Mouse (Mus musculus) kidney, postnatal 0 days (tissue): ENCODE results near the gene Bhlhe23. TPM values are rescaled to one million over a fixed set of nuclear protein-coding genes. Genes with fewer than 3 reads are reported as not detected.

ENCODE experiments used
- ATAC-seq: fragments of 200-750 bp; cut with Nextera tagmentation; replicated peaks from 2 replicates; pipeline ENCODE4 v1.8.0; 2017; ENCODE audit warnings: low read depth, moderate number of reproducible peaks, moderate TSS enrichment, moderate library complexity; ENCODE audit not compliant: low FRiP score
- DNase-seq: peaks from one replicate; pipeline ENCODE4 v3.0.0-alpha.2; 2016; ENCODE audit warnings: low spot score
- H3K27ac ChIP-seq: fragments of 300-500 bp; sonication (generic); 2 replicates; pipeline ENCODE4 v1.5.1; 2014; ENCODE audit warnings: mild to moderate bottlenecking
- H3K27me3 ChIP-seq: fragments of 300-500 bp; sonication (generic); 2 replicates; pipeline ENCODE4 v1.6.1; 2014; ENCODE audit warnings: low read length, mixed read lengths; ENCODE audit not compliant: insufficient read depth
- H3K36me3 ChIP-seq: fragments of 300-500 bp; sonication (generic); 2 replicates; pipeline ENCODE4 v1.6.1; 2014; ENCODE audit warnings: low read length, mixed read lengths; ENCODE audit not compliant: insufficient read depth
- H3K4me1 ChIP-seq: fragments of 300-500 bp; sonication (generic); replicated peaks from 2 replicates; pipeline ENCODE4 v1.6.1; 2014; ENCODE audit warnings: antibody characterized with exemption, low read length, mixed read lengths; ENCODE audit not compliant: insufficient read depth
- H3K4me2 ChIP-seq: fragments of 300-500 bp; sonication (generic); 2 replicates; pipeline ENCODE4 v1.6.1; 2014; ENCODE audit warnings: mild to moderate bottlenecking, low read length, moderate library complexity, mixed read lengths
- H3K4me3 ChIP-seq: fragments of 300-500 bp; sonication (generic); replicated peaks from 2 replicates; pipeline ENCODE4 v1.5.1; 2014; ENCODE audit warnings: low read depth, low read length
- H3K9ac ChIP-seq: fragments of 300-500 bp; sonication (generic); 2 replicates; pipeline ENCODE4 v1.6.1; 2014; ENCODE audit warnings: low read depth, low read length
- H3K9me3 ChIP-seq: fragments of 300-500 bp; sonication (generic); replicated peaks from 2 replicates; pipeline ENCODE4 v1.6.1; 2016; ENCODE audit warnings: low read length, inconsistent platforms, mixed read lengths
- CTCF ChIP-seq: IDR thresholded peaks from 2 replicates; pipeline ENCODE4 v1.5.1; 2016; ENCODE audit warnings: antibody characterized with exemption, low read depth, mild to moderate bottlenecking, moderate library complexity
- WGBS: fragments of 180-500 bp; shearing (Covaris S2); extraction: QIAGEN DNeasy Blood & Tissue Kit; methylation state at CpG from one replicate; pipeline ENCODE4 v1.1.7; 2014; 5-methylcytosine and 5-hydroxymethylcytosine counted together
- polyA plus RNA-seq: library from polyadenylated mRNA; unstranded; fragments of >200 nt; fragmentation: Nextera tagmentation; extraction: Ambion mirVana; gene quantifications from 2 replicates; pipeline ENCODE4 v1.2.1, GENCODE M21; 2015

Gene Bhlhe23
- polyA plus RNA-seq, 1 experiment from 2014 or later: not detected

- Histone ChIP-seq H3K36me3 (no peaks in the 10 kb centered on the region), H3K27ac (no peak overlapping the region), H3K4me3 (no peak overlapping the region), H3K4me2 (no peak overlapping the region), H3K27me3 (no peaks in the 10 kb centered on the region), H3K9ac (no peak overlapping the region), H3K4me1 (no peaks in the 10 kb centered on the region), H3K9me3 (no peaks in the 10 kb centered on the region)
- no peak for TF ChIP-seq CTCF
- ATAC-seq: no peak
- no peak for DNase-seq
- WGBS: 54% methylated on average over 6 of the region's 6 CpGs
Observed at GRCm38 (mm10) chr2:180816440-180817065, 39.9 kb upstream of the Bhlhe23 start.

GRCm38 (mm10) chr2:180813982-180814568, 37.4 kb upstream of the Bhlhe23 start:
- WGBS: 59% methylated on average over 4 of the region's 4 CpGs
- H3K4me2 ChIP-seq: no peak overlapping the region
- H3K27me3 ChIP-seq: no peaks in the 10 kb centered on the region
- H3K27ac ChIP-seq: no peak overlapping the region
- TF ChIP-seq CTCF: peak; percentile 38; the same call in 1 of the 2 replicates
- no peak overlapping the region for H3K9ac ChIP-seq
- H3K36me3 ChIP-seq: no peaks in the 10 kb centered on the region
- ATAC-seq (no peak), DNase-seq (no peak)
- H3K9me3 ChIP-seq: no peaks in the 10 kb centered on the region
- H3K4me1 ChIP-seq: no peaks in the 10 kb centered on the region
- no peak overlapping the region for H3K4me3 ChIP-seq

- Histone ChIP-seq H3K36me3 (no peaks in the 10 kb centered on the region), H3K4me1 (no peaks in the 10 kb centered on the region), H3K4me2 (no peak overlapping the region), H3K9ac (no peak overlapping the region), H3K27ac (no peak overlapping the region), H3K27me3 (no peaks in the 10 kb centered on the region), H3K4me3 (no peak overlapping the region), H3K9me3 (no peaks in the 10 kb centered on the region)
- 63% methylated on average over 2 of the region's 2 CpGs for WGBS
- DNase-seq (no peak), ATAC-seq (no peak)
- TF ChIP-seq CTCF: no peak
Observed at GRCm38 (mm10) chr2:180811002-180811401, 34.3 kb upstream of the Bhlhe23 start.

- no peak for DNase-seq
- Histone ChIP-seq H3K27me3 (no peaks in the 10 kb centered on the region), H3K4me3 (no peak overlapping the region), H3K36me3 (no peaks in the 10 kb centered on the region), H3K4me2 (no peak overlapping the region), H3K27ac (no peak overlapping the region), H3K9ac (no peak overlapping the region), H3K9me3 (no peaks in the 10 kb centered on the region), H3K4me1 (no peaks in the 10 kb centered on the region)
- no peak for TF ChIP-seq CTCF
- ATAC-seq: no peak
- 73% methylated on average over 10 of the region's 10 CpGs for WGBS
Observed at GRCm38 (mm10) chr2:180809510-180809909, 32.8 kb upstream of the Bhlhe23 start.

- no peak overlapping the region for H3K4me2 ChIP-seq
- H3K36me3 ChIP-seq: no peaks in the 10 kb centered on the region
- H3K9me3 ChIP-seq: no peaks in the 10 kb centered on the region
- H3K27ac ChIP-seq: no peak overlapping the region
- no peaks in the 10 kb centered on the region for H3K4me1 ChIP-seq
- WGBS: 76% methylated on average over 1 of the region's 1 CpGs
- ATAC-seq (no peak), DNase-seq (peak; percentile 40)
- TF ChIP-seq CTCF: peak; percentile 71
- no peak overlapping the region for H3K4me3 ChIP-seq
- H3K27me3 ChIP-seq: no peaks in the 10 kb centered on the region
- no peak overlapping the region for H3K9ac ChIP-seq
Observed at GRCm38 (mm10) chr2:180805966-180806365, 29.3 kb upstream of the Bhlhe23 start.

- H3K4me2 ChIP-seq: no peak overlapping the region
- no peak overlapping the region for H3K27ac ChIP-seq
- H3K9me3 ChIP-seq: no peaks in the 10 kb centered on the region
- H3K4me3 ChIP-seq: no peak overlapping the region
- DNase-seq (no peak), ATAC-seq (no peak)
- H3K4me1 ChIP-seq: no peaks in the 10 kb centered on the region
- H3K9ac ChIP-seq: no peak overlapping the region
- peak; percentile 40; the same call in 1 of the 2 replicates for TF ChIP-seq CTCF
- H3K27me3 ChIP-seq: no peaks in the 10 kb centered on the region
- H3K36me3 ChIP-seq: no peaks in the 10 kb centered on the region
- 47% methylated on average over 4 of the region's 4 CpGs for WGBS
Observed at GRCm38 (mm10) chr2:180796008-180796407, 19.3 kb upstream of the Bhlhe23 start.
